Mouse (Mus musculus): ENCODE data around the gene Stim1. TPM values are rescaled to one million over a fixed set of nuclear protein-coding genes. Genes with fewer than 3 reads are reported as not detected.

The Stim1 gene
- polyA plus RNA-seq, 1 experiment from 2014 or later: 15.1 TPM

DNA sequence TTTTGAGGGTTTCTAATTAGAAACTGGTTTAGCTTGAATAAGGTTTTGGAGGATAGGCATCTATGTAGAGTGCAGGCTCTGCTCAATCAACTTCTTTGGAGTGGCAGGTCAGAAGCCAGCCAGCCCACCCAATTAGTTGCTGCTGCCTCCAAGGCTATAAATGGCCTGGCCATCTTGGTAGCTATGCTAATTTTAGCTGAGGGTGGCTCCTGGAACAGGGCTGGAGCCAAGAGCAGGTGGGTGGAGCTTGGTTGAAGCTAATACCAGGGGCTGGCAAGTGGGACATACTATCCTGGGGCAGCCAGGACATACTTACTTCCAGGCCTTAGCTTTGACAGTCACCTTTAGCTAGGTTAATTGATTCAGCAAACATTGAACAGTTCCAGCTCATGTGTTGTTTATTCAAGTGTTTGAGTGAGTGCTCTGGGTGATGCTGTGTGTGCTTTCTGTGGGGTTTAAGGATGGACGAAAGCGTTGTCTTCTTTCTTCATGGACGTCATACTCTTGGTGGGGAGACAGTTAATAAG is 4.9 kb downstream of the Stim1 start:
- no peaks in the 10 kb centered on the region for H3K36me3 ChIP-seq
- no peak for ATAC-seq (ENCODE audit: low FRiP score, low read depth)
- H3K4me3 ChIP-seq: no peak overlapping the region
- WGBS: 95% methylated on average over 3 of the region's 3 CpGs
- H3K9ac ChIP-seq: no peak overlapping the region
- H3K27ac ChIP-seq (replicated peaks): no peak overlapping the region
- no peak overlapping the region for H3K4me2 ChIP-seq
- H3K27me3 ChIP-seq: no peaks in the 10 kb centered on the region
- no peaks in the 10 kb centered on the region for H3K9me3 ChIP-seq
- H3K4me1 ChIP-seq (replicated peaks): peaks cover 20% of the 10 kb centered on the region

DNA sequence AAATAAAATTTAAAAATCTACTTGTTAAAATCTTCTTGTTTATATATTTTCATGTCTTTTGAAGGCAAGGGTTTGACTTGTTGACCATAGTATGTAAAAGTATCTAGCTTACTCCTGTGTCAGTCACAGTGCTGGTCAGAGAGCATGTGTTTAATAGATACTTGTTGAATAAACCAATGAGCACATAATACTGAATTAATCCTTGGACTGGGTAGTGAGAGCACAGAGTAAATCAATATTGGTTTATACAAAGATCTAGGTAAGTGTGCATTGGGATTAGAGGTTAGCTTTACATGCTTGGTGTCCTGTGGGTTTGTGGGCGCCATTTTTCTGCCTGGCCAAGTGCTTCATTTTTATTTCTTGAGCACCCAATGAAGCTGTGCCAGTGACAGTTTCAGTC is 13.8 kb downstream of the Stim1 start:
- 94% methylated on average over 1 of the region's 1 CpGs for WGBS
- Histone ChIP-seq H3K9me3 (no peaks in the 10 kb centered on the region), H3K36me3 (no peaks in the 10 kb centered on the region), H3K4me1 (replicated peaks) (no peaks in the 10 kb centered on the region), H3K4me2 (no peak overlapping the region), H3K27me3 (no peaks in the 10 kb centered on the region), H3K9ac (no peak overlapping the region), H3K4me3 (no peak overlapping the region), H3K27ac (replicated peaks) (no peak overlapping the region)
- ATAC-seq (ENCODE audit: low FRiP score, low read depth): no peak

DNA sequence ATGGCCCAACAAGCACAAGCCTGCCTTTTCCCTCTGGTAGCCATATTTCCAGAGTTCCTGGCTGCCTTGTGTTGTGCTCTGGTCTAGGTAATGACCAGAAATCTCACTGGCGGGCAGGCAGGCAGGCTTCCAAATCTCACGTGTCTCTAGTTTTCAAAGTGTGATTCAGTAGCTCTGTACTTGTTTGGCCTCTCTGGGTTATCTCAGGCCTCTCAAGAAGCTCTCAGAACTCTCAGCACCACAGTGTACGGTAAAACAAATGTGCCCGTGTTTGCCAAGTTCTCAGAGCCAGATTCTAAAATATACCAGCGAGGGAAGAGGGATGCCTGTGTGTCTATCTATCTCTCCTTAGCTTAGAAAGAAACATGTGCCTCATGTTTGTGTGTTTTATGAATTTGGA is 14.7 kb downstream of the Stim1 start:
- 88% methylated on average over 5 of the region's 5 CpGs for WGBS
- no peak overlapping the region for H3K9ac ChIP-seq
- H3K9me3 ChIP-seq: no peaks in the 10 kb centered on the region
- no peaks in the 10 kb centered on the region for H3K4me1 ChIP-seq (replicated peaks)
- ATAC-seq (ENCODE audit: low FRiP score, low read depth): no peak
- no peak overlapping the region for H3K4me2 ChIP-seq
- no peaks in the 10 kb centered on the region for H3K27me3 ChIP-seq
- H3K27ac ChIP-seq (replicated peaks): no peak overlapping the region
- no peak overlapping the region for H3K4me3 ChIP-seq
- no peaks in the 10 kb centered on the region for H3K36me3 ChIP-seq

DNA sequence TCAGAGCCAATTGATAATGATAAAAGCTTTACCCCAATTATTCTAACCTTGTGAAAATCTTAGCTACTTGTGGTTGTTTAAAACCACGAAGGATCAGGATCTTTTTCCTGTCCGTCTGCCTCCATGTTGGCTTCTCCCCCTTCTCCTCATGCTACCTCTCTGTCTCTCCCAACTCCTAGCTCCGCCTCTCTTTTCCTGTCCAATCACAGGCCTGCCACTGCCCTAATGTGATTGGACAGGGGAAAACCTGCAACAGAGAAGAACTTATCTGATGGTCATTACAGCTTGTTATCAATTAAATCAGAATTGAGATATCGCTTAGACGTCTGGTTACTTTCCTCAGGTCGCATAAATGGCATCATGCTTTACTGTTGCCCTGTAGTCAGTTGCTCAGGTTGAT is 21.9 kb downstream of the Stim1 start:
- ATAC-seq (ENCODE audit: low FRiP score, low read depth): no peak
- H3K36me3 ChIP-seq: no peaks in the 10 kb centered on the region
- no peaks in the 10 kb centered on the region for H3K27me3 ChIP-seq
- no peak overlapping the region for H3K27ac ChIP-seq (replicated peaks)
- 83% methylated on average over 6 of the region's 6 CpGs for WGBS
- H3K9ac ChIP-seq: no peak overlapping the region
- no peaks in the 10 kb centered on the region for H3K9me3 ChIP-seq
- no peak overlapping the region for H3K4me3 ChIP-seq
- no peak overlapping the region for H3K4me2 ChIP-seq
- no peaks in the 10 kb centered on the region for H3K4me1 ChIP-seq (replicated peaks)

DNA sequence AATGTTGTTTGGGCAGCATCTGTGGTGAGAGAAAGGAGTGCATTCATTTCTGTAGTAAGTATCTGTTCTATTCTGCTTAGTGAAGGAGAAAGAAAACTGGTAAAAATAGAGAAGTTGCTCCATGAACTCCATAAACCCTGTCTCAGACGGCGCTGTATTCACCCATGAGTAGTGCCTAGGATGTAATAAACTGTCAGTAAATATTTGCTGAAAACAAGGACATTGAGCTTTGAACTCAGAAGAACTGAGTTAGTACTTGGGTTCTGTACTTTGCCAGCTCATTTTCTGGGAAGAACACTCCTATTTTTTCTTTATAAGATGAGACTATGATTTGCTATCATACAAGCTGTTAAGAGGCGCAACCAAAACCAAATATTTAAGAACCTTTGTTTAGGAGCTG is 24.6 kb downstream of the Stim1 start:
- Histone ChIP-seq H3K4me3 (no peak overlapping the region), H3K4me2 (no peak overlapping the region), H3K27ac (replicated peaks) (no peak overlapping the region), H3K36me3 (no peaks in the 10 kb centered on the region), H3K9me3 (no peaks in the 10 kb centered on the region), H3K4me1 (replicated peaks) (no peaks in the 10 kb centered on the region), H3K9ac (no peak overlapping the region), H3K27me3 (no peaks in the 10 kb centered on the region)
- ATAC-seq (ENCODE audit: low FRiP score, low read depth): no peak
- 89% methylated on average over 3 of the region's 3 CpGs for WGBS

DNA sequence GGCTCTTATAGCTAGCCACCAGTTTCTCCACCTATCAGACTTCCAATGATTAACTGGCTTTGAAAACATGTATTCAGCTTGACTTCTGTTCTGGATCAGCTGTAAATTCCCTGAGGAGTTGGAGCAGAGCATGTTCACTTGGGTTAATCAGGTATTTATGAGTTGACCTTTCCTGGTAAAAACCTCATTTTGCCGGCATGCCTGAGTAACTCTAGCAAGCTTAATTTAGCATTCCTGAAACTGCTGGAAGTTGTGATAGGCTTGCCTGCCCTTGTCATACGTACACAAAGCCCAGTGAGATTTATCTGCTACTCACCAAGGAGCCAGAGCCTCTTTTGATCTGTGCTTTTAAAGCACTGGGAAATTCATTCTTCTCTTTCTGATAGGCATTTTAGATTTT is 25.6 kb downstream of the Stim1 start:
- Histone ChIP-seq H3K36me3 (no peaks in the 10 kb centered on the region), H3K9ac (no peak overlapping the region), H3K27me3 (no peaks in the 10 kb centered on the region), H3K4me3 (no peak overlapping the region), H3K9me3 (no peaks in the 10 kb centered on the region), H3K27ac (replicated peaks) (no peak overlapping the region), H3K4me2 (no peak overlapping the region), H3K4me1 (replicated peaks) (no peaks in the 10 kb centered on the region)
- WGBS: 10% methylated on average over 2 of the region's 2 CpGs
- ATAC-seq (ENCODE audit: low FRiP score, low read depth): no peak

DNA sequence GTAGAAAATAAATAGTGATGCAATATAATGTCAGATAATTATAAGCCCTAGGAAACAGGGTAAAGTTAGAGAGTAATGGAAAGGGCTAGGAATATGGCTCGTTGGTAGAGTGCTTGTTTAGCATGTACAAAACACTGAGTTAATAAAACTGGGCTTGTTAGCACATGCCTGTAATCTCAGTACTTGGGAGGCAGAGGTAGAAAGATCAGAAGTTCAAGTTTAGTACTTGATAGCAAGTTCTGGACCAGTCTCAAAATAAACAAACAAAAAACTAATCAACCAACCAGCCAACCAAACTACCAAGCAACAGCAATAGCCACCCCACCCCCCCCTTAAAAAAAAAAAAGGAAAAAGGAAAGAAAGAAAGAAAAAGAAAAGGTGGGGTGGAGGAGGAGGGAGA is 33.2 kb downstream of the Stim1 start:
- H3K9me3 ChIP-seq: no peaks in the 10 kb centered on the region
- no peak overlapping the region for H3K27ac ChIP-seq (replicated peaks)
- no peaks in the 10 kb centered on the region for H3K27me3 ChIP-seq
- H3K4me3 ChIP-seq: no peak overlapping the region
- no peaks in the 10 kb centered on the region for H3K36me3 ChIP-seq
- ATAC-seq (ENCODE audit: low FRiP score, low read depth): no peak
- H3K4me2 ChIP-seq: no peak overlapping the region
- H3K9ac ChIP-seq: no peak overlapping the region
- H3K4me1 ChIP-seq (replicated peaks): no peaks in the 10 kb centered on the region
- WGBS: 88% methylated on average over 1 of the region's 1 CpGs

DNA sequence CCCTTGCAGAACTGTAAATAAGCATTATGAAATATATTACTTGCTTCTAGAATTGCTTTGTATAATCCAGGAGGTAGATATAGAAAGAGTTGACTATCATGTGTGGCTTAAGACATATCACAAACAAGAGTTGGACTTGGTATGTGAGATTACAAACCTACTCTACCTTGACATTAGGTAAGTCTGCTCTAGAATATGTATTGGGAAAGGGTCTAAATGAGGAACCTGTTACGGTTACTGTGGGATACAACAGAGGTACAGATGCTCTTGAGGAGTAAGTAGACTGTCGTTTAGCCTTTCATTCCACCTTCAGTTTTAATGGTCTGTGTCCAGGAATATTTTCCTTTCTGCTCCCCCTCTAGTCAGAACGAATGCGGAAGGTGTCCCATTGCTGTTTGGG is 34.9 kb downstream of the Stim1 start:
- no peaks in the 10 kb centered on the region for H3K36me3 ChIP-seq
- ATAC-seq (ENCODE audit: low FRiP score, low read depth): no peak
- no peak overlapping the region for H3K4me2 ChIP-seq
- no peaks in the 10 kb centered on the region for H3K9me3 ChIP-seq
- H3K9ac ChIP-seq: no peak overlapping the region
- no peak overlapping the region for H3K27ac ChIP-seq (replicated peaks)
- no peak overlapping the region for H3K4me3 ChIP-seq
- 96% methylated on average over 4 of the region's 4 CpGs for WGBS
- no peaks in the 10 kb centered on the region for H3K27me3 ChIP-seq
- no peaks in the 10 kb centered on the region for H3K4me1 ChIP-seq (replicated peaks)

DNA sequence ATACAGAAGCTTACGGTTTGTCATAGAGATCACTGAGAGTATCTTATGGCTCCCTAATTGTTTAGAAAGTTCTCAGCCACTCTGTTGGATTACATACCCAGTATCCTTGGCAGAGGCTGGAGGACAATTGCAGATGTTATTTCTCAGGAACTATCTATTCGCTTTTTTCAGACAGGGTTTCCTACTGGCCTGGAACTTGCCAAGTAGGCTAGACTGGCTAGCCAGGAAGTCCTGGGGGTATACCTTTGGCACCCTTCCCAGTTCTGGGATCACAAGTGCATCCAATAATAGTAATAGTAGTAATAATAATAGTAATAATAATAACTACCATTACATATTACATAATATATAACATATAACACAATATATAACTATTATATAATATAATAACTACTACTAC is 38.0 kb downstream of the Stim1 start:
- WGBS: 89% methylated on average over 2 of the region's 2 CpGs
- H3K4me1 ChIP-seq (replicated peaks): no peaks in the 10 kb centered on the region
- H3K36me3 ChIP-seq: no peaks in the 10 kb centered on the region
- H3K9me3 ChIP-seq: no peaks in the 10 kb centered on the region
- H3K27me3 ChIP-seq: no peaks in the 10 kb centered on the region
- no peak overlapping the region for H3K27ac ChIP-seq (replicated peaks)
- H3K4me3 ChIP-seq: no peak overlapping the region
- no peak overlapping the region for H3K9ac ChIP-seq
- no peak overlapping the region for H3K4me2 ChIP-seq
- ATAC-seq (ENCODE audit: low FRiP score, low read depth): no peak

DNA sequence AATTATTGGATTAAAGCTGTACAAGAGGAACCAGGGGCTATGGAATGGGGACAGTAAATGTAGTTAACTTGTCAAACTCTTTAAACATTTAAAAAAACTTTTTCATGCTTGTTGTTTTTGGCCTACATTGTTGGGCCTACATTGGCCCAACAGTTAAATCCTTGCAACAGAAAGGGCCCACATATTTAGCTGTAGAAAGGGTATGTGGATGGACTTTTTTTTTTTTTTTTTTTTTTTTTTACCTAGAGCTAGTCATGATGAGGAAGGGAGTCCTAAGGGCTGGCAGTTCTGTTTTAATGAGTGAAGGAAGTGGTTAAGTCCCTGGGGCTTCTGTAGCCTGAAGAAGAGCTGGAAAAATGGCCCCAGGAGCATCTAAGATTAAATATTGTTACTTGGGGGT is 42.7 kb downstream of the Stim1 start:
- Histone ChIP-seq H3K9ac (no peak overlapping the region), H3K4me2 (no peak overlapping the region)
- ATAC-seq (ENCODE audit: low FRiP score, low read depth): no peak

DNA sequence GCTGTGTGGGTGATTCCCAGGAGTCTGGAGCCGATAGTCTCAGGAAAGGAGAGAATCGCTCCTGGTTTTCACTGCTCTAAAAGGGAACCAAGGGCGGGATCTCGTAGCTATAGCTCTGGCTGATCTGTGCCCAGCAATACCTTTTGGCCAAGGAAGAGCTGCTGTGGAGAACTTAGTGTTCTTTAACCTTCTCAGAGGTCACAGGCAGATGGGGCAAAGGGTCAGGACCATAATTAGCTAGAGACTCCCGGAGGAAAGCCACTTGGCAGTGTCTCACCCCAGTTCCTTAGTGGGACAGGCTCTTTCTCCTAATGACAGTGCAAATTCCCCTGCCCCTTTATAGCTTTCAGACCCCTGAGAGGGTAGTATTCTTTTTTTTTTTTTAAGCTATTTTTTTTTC is 43.2 kb downstream of the Stim1 start:
- no peaks in the 10 kb centered on the region for H3K9me3 ChIP-seq
- WGBS: 91% methylated on average over 5 of the region's 5 CpGs
- H3K27me3 ChIP-seq: no peaks in the 10 kb centered on the region
- no peak overlapping the region for H3K9ac ChIP-seq
- H3K4me3 ChIP-seq: no peak overlapping the region
- no peaks in the 10 kb centered on the region for H3K4me1 ChIP-seq (replicated peaks)
- H3K4me2 ChIP-seq: no peak overlapping the region
- no peak overlapping the region for H3K27ac ChIP-seq (replicated peaks)
- H3K36me3 ChIP-seq: no peaks in the 10 kb centered on the region
- no peak for ATAC-seq (ENCODE audit: low FRiP score, low read depth)

More for the DNA sequence above, 42.7 kb downstream of the Stim1 start:
- Histone ChIP-seq H3K9me3 (no peaks in the 10 kb centered on the region), H3K4me1 (replicated peaks) (no peaks in the 10 kb centered on the region), H3K4me3 (no peak overlapping the region), H3K36me3 (no peaks in the 10 kb centered on the region), H3K27ac (replicated peaks) (no peak overlapping the region), H3K27me3 (no peaks in the 10 kb centered on the region)

DNA sequence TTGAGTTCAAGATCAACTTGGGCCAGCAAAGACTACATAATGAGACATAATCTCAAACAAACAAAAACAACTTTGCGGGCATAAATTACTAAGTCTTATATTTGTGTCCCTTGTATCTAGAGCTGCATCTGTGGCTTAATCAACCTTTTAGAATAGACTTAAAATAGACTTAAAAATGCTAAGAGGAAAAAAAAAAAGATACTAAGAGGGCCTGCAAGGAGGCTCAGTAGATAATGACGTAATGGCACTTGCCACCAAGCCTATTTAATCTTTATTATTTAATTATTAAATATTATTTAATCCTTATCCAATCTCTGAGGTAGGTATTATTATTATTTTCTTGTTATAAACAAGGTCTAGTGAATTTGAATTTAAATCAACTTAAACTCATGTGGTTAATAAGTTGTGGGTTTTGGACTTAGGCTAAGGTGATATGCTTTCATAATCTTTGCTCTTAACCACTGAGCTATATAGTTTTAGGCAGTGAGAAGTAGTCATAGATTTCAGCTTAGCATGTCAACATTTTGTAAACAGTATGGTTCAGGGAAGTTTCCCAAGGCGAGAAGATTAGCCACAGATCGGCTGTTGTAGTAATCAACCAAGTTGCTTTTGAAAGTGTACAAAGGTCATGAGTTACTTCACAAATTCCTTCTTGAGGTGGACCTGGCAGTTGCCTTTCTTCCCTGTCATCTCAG is 45.4 kb downstream of the Stim1 start:
- no peaks in the 10 kb centered on the region for H3K4me1 ChIP-seq (replicated peaks)
- H3K9ac ChIP-seq: no peak overlapping the region
- no peak overlapping the region for H3K4me2 ChIP-seq
- no peak overlapping the region for H3K27ac ChIP-seq (replicated peaks)
- WGBS: 94% methylated on average over 4 of the region's 4 CpGs
- no peaks in the 10 kb centered on the region for H3K27me3 ChIP-seq
- no peaks in the 10 kb centered on the region for H3K36me3 ChIP-seq
- no peaks in the 10 kb centered on the region for H3K9me3 ChIP-seq
- H3K4me3 ChIP-seq: no peak overlapping the region
- ATAC-seq (ENCODE audit: low FRiP score, low read depth): no peak

DNA sequence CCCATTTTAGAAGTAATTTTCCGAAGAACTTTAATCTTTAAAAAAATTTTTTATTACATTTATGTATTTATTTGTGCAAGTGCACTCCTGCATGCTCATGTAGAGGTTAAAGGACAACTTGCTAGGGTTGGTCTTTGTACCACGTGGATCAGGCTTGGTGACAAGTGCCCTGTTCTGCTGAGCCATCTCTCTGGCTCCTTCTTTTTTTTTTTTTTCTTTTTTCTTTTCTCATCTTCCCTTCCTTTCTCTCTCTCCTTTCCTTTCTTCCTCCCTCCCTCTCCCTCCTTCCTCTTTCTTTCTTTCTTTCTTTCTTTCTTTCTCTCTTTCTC is 45.9 kb downstream of the Stim1 start:
- Histone ChIP-seq H3K36me3 (no peaks in the 10 kb centered on the region), H3K27me3 (no peaks in the 10 kb centered on the region), H3K4me3 (no peak overlapping the region), H3K9ac (no peak overlapping the region), H3K9me3 (no peaks in the 10 kb centered on the region), H3K27ac (replicated peaks) (no peak overlapping the region), H3K4me1 (replicated peaks) (no peaks in the 10 kb centered on the region), H3K4me2 (no peak overlapping the region)
- 86% methylated on average over 2 of the region's 2 CpGs for WGBS
- ATAC-seq (ENCODE audit: low FRiP score, low read depth): no peak
